Mouse (Mus musculus): ENCODE data around the gene Mroh3. TPM values are rescaled to one million over a fixed set of nuclear protein-coding genes. Genes with fewer than 3 reads are reported as not detected.

The Mroh3 gene
- polyA plus RNA-seq (2012): not detected in 2 replicates

DNA sequence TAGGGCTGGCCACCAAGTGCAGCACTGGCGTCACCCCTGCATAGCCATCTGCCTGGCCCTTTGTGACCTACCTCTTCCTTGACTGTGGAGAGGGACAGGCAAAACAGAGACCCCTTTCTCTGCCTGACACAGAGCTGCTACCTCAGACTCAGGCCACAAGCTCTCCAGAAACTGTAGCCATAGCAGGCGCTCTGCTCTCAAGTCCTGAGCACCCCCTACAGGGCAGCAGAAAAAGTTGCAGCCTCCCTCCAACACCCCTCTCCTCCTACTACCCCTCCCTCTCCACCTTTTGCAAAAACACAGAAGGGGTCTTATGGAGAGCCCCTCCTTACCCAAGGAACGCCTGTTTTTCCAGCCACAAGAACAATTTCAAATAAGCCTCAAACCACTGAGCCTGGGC, at the start of gene Mroh3:
Gene Mroh3 (minus strand): TSS at position 26 of the 400 bp plus-strand sequence.
- TF ChIP-seq GATA1 (IDR thresholded peaks at IDR 0.05; ENCODE audit: low read length): no peak

DNA sequence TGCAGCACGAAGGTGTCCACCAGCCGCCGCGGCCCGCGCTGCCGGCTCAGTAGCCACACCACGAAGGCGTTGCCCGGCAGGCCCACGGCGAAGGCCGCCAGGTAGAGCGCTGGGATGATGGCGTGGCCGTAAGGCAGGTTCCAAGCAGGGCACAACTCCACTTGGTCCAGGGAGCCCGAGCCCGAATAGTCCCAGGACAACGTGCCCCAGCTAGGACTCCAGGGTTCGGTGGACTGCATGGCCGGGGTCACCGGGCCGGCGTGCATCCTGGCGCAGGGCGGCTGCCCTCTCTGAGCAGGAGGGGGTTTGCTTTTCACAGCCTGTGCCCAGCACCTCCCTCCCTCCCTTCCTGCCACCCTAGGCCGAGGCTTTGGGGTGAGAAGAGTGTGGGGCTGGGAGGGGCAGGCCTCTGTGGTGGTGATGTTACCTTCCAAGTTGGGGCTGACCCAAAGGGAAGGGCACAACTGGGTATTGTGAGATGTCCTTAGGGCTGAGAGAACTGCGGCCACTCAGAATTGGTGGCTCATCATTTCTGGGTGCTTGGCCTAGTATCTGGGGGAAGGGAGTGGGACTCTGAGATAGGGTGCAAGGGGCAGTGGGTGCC, 48.1 kb upstream of the Mroh3 start, which contains the start of gene Gpr25:
Gene Gpr25 (minus strand): TSS at position 239 of the 604 bp plus-strand sequence.
- no peak for TF ChIP-seq GATA1 (IDR thresholded peaks at IDR 0.05; ENCODE audit: low read length)

DNA sequence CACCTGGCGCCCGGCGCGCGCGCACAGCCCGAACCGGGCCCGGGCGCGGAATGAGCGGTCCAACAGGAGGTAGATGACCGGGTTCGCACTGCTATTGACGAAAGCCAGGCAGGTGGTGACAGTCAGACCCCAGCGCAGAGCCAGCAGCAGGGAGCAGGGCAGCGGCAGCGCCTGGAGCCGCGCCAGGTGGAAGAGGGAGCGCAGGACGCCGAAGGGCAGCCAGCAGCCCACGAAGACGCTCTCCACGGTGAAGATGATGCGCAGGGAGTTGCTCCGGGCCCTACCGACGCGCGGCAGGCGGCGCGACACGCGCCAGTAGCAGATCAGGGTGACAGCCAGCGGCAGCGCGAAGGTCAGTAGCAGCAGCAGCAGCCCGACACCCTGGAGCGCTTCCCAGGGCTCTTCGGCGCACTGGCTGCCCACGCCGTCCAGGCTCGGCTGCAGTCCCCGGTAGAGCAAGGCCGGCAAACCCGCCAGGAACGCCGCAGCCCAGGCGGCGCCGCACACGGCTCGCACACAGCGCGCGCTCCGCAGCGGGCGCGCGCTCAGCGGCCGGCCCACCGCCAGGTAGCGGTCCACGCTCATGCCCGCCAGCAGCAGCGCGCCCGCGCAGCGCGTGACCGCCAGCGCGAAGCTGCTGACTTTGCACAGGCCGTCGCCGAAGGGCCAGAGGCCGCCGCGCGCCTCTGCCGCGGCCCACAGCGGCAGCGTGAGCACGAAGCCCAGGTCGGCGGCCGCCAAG, 47.4 kb upstream of the Mroh3 start:
- TF ChIP-seq GATA1 (IDR thresholded peaks at IDR 0.05; ENCODE audit: low read length): no peak

DNA sequence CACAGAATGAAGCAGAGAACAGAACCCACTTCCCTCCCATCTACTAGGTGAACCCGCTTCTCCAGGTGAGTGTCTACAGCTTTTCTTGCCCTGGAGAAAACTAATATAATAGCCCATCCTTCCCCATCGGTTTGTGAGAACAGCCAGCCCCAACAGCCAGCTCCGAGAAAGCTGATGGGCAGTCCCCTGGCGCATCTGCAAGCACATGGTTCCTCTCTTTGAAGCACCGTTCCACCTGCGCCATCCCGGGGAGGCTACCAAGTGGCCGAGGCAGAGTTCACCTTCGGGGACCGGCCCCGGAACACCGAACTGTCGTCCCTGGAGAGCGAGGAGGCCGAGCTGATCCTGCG, 46.9 kb upstream of the Mroh3 start:
- TF ChIP-seq GATA1 (IDR thresholded peaks at IDR 0.05; ENCODE audit: low read length): no peak

DNA sequence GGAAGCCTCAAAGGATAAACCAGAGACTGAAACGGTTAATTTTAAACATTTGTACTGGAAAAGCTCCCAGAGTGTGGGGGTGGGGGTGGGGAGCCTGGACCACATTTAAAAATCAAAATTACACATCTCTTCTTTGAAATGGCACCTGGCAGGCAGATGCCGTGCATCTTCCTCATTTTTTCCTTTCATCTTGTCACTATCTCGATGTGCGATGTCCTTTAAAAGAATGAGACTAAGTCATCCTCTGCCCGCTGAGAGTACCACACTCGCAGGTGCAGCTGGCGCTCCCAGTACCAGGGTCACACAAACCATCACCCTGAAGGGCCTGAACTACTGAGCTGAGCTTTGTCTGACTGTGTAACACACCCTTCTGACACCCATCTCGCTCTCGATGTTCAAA, 45.9 kb upstream of the Mroh3 start:
- no peak for TF ChIP-seq GATA1 (IDR thresholded peaks at IDR 0.05; ENCODE audit: low read length)

DNA sequence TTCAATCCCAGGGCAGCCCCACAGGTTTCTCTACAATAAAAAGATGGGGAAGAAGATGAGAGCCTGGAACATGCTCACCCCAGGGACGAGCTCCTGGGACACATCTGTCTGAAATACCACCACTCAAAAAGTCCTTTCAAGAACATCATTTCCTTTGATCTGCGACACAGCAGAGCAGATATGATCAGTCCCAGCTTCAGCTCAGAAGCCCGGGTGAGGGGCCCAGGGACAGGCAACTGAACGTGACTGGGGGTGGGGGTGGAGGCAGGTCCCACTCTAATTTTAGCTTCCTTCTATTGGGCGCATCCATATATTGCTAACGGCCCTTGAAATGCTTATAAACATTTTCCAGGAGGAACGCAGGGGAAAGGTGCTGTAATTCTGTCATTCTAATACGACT, 43.0 kb upstream of the Mroh3 start:
- TF ChIP-seq GATA1 (IDR thresholded peaks at IDR 0.05; ENCODE audit: low read length): no peak

DNA sequence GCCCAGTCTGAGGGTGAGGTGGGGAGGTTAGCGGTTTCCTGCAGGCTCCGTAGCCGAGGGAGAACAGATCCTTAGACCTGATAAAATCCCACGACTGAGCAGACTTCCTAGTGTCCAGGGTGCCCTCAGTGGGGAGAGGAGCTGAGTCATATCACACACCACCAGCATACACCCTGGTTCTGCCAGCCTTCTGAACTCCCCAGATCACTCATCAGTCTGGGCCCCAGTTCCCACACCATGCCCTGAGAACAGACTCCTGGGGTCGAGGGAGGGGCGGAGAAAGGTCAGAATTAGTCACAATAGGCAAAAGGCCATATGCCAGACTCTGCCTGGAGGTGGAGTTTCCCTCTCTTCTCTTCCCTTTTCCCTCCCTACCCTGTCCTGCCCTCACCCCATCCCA, 42.5 kb upstream of the Mroh3 start:
- TF ChIP-seq GATA1 (IDR thresholded peaks at IDR 0.05; ENCODE audit: low read length): no peak

DNA sequence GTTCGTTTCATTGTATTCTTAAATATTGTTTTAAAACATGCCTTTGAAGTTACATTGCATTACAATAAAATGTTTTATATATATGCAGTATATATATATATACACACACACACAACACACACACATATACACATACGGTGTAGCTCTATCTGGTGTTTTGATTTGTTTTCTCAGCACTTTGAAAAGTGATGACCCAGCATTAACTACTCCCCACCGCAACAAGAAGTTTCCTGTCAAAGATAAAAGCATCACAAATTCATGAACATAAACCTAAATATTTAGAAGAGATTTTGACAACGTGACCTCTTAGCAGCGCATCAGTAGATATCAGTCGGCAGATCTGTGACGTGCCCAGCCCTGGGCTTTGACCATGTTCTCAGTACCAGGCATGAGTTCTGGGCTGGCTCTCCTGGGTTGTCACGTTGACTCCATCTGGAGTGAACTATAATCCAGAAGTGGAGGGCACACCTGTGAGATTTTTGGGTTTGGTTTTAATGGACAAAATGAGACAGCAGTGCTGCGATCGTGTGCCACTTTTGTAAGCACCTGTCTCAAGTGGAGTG, 42.0 kb upstream of the Mroh3 start:
- no peak for TF ChIP-seq GATA1 (IDR thresholded peaks at IDR 0.05; ENCODE audit: low read length)

DNA sequence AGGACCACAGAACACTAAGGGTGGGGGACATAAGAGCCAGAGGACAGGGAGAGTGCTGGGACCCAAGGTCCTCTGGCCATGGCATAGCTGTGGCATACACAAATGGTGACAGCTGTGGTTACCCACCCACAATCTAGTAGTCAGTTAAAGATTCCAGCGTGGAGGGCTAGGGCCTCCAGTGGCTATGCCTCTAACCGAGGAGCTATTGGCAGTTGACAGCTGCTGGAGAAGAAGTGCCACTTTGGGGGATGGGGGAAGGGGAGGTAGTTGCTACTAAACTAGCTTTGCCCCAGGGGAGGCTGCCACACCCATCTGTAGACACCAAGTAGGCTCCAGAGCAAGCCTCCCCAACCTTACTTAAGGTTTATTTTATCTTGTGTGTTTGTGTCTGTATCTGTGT, 40.8 kb upstream of the Mroh3 start:
- no peak for TF ChIP-seq GATA1 (IDR thresholded peaks at IDR 0.05; ENCODE audit: low read length)

DNA sequence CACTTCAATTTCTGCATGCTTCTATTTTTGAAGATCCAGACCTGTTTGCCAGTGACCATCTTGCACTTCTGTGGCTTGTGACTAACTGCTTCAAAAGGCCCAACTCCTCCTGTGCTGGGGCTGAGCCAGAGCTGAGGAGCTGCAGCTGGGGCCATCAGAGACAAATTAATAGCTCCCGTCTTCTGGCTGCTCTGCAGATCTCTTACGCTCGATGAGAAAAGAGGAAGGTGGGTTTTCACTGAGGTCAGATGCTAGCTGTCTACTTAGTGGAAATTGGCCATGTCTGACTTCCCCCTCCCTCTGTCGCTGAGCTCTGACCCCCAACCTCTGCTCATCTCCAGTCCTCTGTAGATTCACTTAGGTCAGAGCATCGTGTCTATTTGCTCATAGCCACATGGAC, 37.0 kb upstream of the Mroh3 start:
- TF ChIP-seq GATA1 (IDR thresholded peaks at IDR 0.05; ENCODE audit: low read length): no peak

DNA sequence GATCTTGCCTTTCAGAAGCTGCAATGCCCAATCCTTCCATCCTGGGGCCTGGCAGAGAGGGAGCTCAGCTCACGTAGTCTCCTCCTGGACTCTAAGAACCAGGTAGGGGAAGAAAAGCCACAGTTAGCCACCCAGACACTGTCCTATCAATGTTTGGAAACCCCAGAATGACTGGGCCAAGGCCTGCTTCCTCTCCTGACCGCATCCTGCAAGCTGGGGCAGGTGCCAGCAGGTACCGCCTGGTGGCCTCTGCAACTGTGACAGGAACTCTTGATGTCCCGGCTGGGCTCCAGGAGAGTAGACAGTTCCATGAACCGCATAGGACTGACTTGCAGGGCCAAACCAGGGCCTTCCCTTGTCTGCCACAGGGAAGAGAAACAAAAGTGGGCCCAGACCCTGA, 34.8 kb upstream of the Mroh3 start:
- no peak for TF ChIP-seq GATA1 (IDR thresholded peaks at IDR 0.05; ENCODE audit: low read length)

DNA sequence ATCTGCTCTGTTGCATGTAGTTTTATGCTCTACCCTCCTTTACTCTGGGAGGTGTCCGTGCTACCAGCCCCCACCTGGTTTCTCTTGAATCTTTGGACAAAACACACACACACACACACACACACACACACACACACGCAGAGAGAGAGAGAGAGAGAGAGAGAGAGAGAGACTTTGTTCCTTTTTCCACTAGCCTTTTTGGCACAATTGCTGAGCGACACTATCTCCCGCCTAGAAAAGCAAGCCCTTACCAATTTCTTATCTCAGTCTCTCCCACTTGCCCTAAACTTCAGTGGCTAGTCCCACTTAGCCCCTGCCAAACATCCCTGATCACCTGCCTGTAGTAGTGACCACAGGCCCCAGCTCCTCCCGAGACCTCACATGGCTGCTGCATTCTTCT, 31.8 kb upstream of the Mroh3 start:
- no peak for TF ChIP-seq GATA1 (IDR thresholded peaks at IDR 0.05; ENCODE audit: low read length)

DNA sequence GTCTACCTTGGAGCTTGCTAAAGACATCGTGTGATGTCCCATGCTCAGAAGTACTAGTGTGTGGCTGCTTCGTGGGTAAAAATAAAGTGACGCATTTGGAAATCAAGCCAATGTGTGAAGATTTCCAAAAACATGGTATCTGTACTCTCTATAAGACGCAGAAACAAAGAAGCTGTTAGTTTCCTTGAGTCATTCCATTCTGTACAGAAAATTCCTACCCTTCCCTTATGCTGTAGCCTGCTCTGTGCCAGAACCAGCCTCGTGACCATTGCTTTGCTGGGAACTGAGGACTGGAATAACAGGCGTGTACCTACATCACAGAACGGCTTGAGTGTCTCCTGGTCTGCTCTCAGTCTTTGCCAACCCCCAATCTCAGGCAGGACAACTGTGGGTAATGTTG, 29.2 kb upstream of the Mroh3 start:
- TF ChIP-seq GATA1 (IDR thresholded peaks at IDR 0.05; ENCODE audit: low read length): no peak

DNA sequence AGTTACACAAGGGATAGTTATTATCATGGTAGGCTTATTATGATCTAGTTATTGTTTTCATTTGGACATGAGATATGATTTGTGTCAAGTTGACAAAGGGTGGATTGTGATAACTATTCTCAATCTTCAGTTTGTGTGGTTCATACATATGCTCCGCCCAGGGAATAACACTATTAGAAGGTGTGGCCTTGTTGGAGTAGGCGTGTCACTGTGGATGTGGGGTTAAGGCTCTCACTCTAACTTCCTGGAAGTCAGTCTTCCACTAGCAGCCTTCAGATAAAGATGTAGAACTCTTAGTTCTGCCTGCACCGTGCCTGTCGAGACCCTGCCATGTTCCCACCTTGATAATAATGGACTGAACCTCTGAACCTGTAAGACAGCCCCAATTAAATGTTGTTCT, 25.9 kb upstream of the Mroh3 start:
- no peak for TF ChIP-seq GATA1 (IDR thresholded peaks at IDR 0.05; ENCODE audit: low read length)

DNA sequence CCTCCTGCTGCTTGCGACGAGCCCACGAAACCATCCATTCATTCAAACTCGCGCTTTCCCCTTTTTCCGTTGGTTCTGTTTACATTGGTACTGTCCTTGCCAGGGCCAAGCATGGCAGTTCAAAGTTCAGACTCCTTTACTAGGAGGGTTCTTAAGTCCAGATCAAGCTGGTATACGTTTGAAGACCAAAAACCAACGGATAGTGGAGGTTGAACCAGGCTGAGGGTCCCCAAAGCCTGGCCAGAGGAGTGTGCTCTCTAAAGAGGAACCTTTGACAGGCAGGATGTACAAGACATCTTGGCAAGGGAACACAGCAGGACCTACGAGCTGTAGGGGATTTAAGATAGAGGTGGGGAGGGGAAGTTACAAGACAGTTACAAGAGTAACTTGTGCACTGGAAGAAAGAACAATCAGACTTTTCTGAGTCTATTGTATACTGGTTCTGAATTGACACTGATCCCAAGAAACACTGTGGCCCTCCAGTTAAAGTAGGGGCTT, 22.0 kb upstream of the Mroh3 start:
- TF ChIP-seq GATA1 (IDR thresholded peaks at IDR 0.05; ENCODE audit: low read length): no peak

DNA sequence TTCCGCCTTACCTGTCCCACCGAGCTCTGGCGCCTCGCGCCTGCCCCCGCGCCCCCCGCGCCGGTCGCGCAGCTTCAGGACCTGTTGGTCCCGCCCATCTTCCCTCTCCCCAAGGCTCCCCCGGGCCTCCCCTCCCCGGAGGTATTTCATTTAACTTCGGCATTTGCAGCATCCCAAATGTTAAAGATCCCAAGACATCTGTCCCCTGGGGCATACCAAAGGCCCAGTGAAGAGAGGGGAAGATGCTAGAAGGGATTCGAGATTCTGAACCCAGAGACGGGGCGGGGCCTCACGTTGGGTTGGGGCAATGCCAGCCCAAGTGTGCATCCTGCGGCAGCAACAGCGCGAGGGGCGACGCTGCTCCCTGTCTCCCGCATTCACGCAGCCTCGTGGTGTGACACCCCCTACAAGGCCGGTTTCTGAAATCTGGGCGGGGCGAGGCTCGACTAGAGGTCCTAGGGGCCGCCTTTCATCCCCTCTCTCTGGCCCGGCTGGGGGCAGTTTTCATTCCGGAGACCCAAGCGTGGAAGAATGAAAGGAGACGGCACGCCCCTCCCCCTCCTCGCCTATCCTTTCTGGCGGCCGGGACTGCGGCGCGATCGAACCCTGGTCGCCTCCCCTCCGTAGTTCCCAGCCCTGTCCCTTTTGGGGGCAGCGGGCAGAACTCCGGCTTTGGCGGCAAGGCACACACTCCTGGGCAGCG, 21.4 kb upstream of the Mroh3 start, which contains the start of gene Inava:
Gene Inava (minus strand): TSS at position 373 of the 703 bp plus-strand sequence.
- TF ChIP-seq GATA1 (IDR thresholded peaks at IDR 0.05; ENCODE audit: low read length): no peak

Data from G1E-ER4 (cell line).